Mouse (Mus musculus): Measurements from ENCODE around the gene Sirpb1c. TPM values are rescaled to one million over a fixed set of nuclear protein-coding genes. Genes with fewer than 3 reads are reported as not detected.
"Not testable (repeated sequence)": the region's sequence is repeated elsewhere in the genome, so short reads cannot be mapped to it uniquely, and the experiment has no call there.

Gene Sirpb1c
- not detected in 2 replicates for polyA plus RNA-seq (2011; ENCODE audit: insufficient read depth, insufficient read length, low read depth, missing spikeins)

DNA sequence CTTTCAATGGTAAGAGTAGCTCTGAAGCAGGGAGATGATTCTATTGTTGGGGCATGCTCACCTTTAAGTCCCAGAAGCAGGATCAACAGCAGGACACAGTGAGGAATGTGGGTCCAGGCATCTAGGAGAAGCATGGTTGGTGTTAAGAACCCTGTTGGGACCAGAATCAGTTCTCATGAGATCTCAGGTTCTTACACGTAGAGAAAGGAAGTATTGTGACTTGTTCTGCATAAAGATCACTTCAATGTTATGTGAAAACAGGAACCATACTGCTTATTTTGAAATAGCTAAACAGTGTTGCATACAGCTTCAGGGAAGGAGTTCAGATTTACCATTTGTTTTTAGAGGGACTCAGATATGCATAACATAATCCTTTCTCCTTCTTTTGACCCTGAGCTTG lies at the start of gene Sirpb1c:
Sirpb1c (minus strand) TSS at position 249 of the 400 bp plus-strand sequence.
- not testable (repeated sequence) for H3K9ac ChIP-seq (ENCODE audit: low read depth, poor library complexity, severe bottlenecking); H3K36me3 ChIP-seq (ENCODE audit: control insufficient read depth, insufficient read depth, low read length, poor library complexity, severe bottlenecking); H3K9me3 ChIP-seq (replicated peaks; ENCODE audit: control insufficient read depth, insufficient read depth, low read length, poor library complexity, severe bottlenecking); H3K4me1 ChIP-seq (ENCODE audit: control insufficient read depth, insufficient read depth, low read length); H3K27ac ChIP-seq (ENCODE audit: insufficient read depth, low read length); H3K27me3 ChIP-seq (ENCODE audit: control insufficient read depth, insufficient read depth, low read length, poor library complexity, severe bottlenecking); H3K4me3 ChIP-seq (ENCODE audit: low read depth, low read length)

GRCm38 (mm10) chr3:15886380-15886779 lies 38.1 kb upstream of the Sirpb1c start:
- no peak for TF ChIP-seq EP300 (IDR thresholded peaks at IDR 0.05; ENCODE audit: insufficient read depth, low read depth, low read length)
- TF ChIP-seq CTCF (IDR thresholded peaks at IDR 0.05; ENCODE audit: low read depth, low read length): no peak
- no peak for TF ChIP-seq POLR2A (IDR thresholded peaks at IDR 0.05; ENCODE audit: insufficient read depth, low read length)
- no peaks in the 10 kb centered on the region for H3K36me3 ChIP-seq (ENCODE audit: control insufficient read depth, insufficient read depth, low read length, poor library complexity, severe bottlenecking)
- H3K4me1 ChIP-seq (ENCODE audit: control insufficient read depth, insufficient read depth, low read length): no peaks in the 10 kb centered on the region
- H3K9ac ChIP-seq (ENCODE audit: low read depth, poor library complexity, severe bottlenecking): no peak overlapping the region
- no peak overlapping the region for H3K4me3 ChIP-seq (ENCODE audit: low read depth, low read length)
- H3K9me3 ChIP-seq (replicated peaks; ENCODE audit: control insufficient read depth, insufficient read depth, low read length, poor library complexity, severe bottlenecking): no peaks in the 10 kb centered on the region
- H3K27ac ChIP-seq (ENCODE audit: insufficient read depth, low read length): no peak overlapping the region
- no peaks in the 10 kb centered on the region for H3K27me3 ChIP-seq (ENCODE audit: control insufficient read depth, insufficient read depth, low read length, poor library complexity, severe bottlenecking)

DNA sequence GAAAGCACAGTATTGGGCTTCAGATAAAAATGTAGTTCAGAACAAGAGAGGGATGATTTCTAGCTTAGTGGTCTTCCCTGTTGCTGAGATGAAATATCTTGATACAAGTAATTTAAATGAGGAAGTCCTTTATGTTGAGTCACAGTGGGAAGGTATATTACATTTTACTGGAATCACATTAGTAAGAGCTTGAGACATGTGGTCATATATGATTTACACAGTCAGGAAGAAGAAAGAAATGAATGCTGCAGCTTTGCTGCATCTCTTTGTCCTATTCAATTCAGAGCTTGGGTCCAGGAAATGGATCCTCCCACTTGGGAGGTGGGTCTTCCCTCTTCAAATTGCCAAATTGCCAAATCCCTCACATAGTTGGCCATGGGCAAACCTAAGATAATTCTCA lies 7.4 kb upstream of the Sirpb1c start:
- H3K9me3 ChIP-seq (replicated peaks; ENCODE audit: control insufficient read depth, insufficient read depth, low read length, poor library complexity, severe bottlenecking); H3K27ac ChIP-seq (ENCODE audit: insufficient read depth, low read length); H3K4me1 ChIP-seq (ENCODE audit: control insufficient read depth, insufficient read depth, low read length); H3K4me3 ChIP-seq (ENCODE audit: low read depth, low read length); H3K9ac ChIP-seq (ENCODE audit: low read depth, poor library complexity, severe bottlenecking); H3K36me3 ChIP-seq (ENCODE audit: control insufficient read depth, insufficient read depth, low read length, poor library complexity, severe bottlenecking); H3K27me3 ChIP-seq (ENCODE audit: control insufficient read depth, insufficient read depth, low read length, poor library complexity, severe bottlenecking): not testable (repeated sequence)

GRCm38 (mm10) chr3:15849922-15850321 lies 1.6 kb upstream of the Sirpb1c start:
- H3K36me3 ChIP-seq (ENCODE audit: control insufficient read depth, insufficient read depth, low read length, poor library complexity, severe bottlenecking): no peaks in the 10 kb centered on the region

GRCm38 (mm10) chr3:15847332-15848047 lies 838 bp downstream of the Sirpb1c start:
- Histone ChIP-seq H3K9ac (ENCODE audit: low read depth, poor library complexity, severe bottlenecking) (no peak overlapping the region), H3K27me3 (ENCODE audit: control insufficient read depth, insufficient read depth, low read length, poor library complexity, severe bottlenecking) (no peaks in the 10 kb centered on the region), H3K4me1 (ENCODE audit: control insufficient read depth, insufficient read depth, low read length) (no peaks in the 10 kb centered on the region), H3K36me3 (ENCODE audit: control insufficient read depth, insufficient read depth, low read length, poor library complexity, severe bottlenecking) (no peaks in the 10 kb centered on the region), H3K27ac (ENCODE audit: insufficient read depth, low read length) (no peak overlapping the region), H3K4me3 (ENCODE audit: low read depth, low read length) (no peak overlapping the region), H3K9me3 (replicated peaks; ENCODE audit: control insufficient read depth, insufficient read depth, low read length, poor library complexity, severe bottlenecking) (no peaks in the 10 kb centered on the region)
- TF ChIP-seq EP300 (IDR thresholded peaks at IDR 0.05; ENCODE audit: insufficient read depth, low read depth, low read length) (no peak), CTCF (IDR thresholded peaks at IDR 0.05; ENCODE audit: low read depth, low read length) (no peak), POLR2A (IDR thresholded peaks at IDR 0.05; ENCODE audit: insufficient read depth, low read length) (no peak)

More at GRCm38 (mm10) chr3:15849922-15850321, 1.6 kb upstream of the Sirpb1c start:
- no peak for TF ChIP-seq EP300 (IDR thresholded peaks at IDR 0.05; ENCODE audit: insufficient read depth, low read depth, low read length)
- no peaks in the 10 kb centered on the region for H3K27me3 ChIP-seq (ENCODE audit: control insufficient read depth, insufficient read depth, low read length, poor library complexity, severe bottlenecking)
- no peaks in the 10 kb centered on the region for H3K4me1 ChIP-seq (ENCODE audit: control insufficient read depth, insufficient read depth, low read length)
- H3K4me3 ChIP-seq (ENCODE audit: low read depth, low read length): no peak overlapping the region
- H3K9me3 ChIP-seq (replicated peaks; ENCODE audit: control insufficient read depth, insufficient read depth, low read length, poor library complexity, severe bottlenecking): no peaks in the 10 kb centered on the region
- H3K9ac ChIP-seq (ENCODE audit: low read depth, poor library complexity, severe bottlenecking): no peak overlapping the region
- H3K27ac ChIP-seq (ENCODE audit: insufficient read depth, low read length): no peak overlapping the region

- H3K9ac ChIP-seq (ENCODE audit: low read depth, poor library complexity, severe bottlenecking); H3K36me3 ChIP-seq (ENCODE audit: control insufficient read depth, insufficient read depth, low read length, poor library complexity, severe bottlenecking): not testable (repeated sequence)
Measured at GRCm38 (mm10) chr3:15773642-15774041, 74.7 kb downstream of the Sirpb1c start.

More at GRCm38 (mm10) chr3:15773642-15774041, 74.7 kb downstream of the Sirpb1c start:
- not testable (repeated sequence) for H3K4me3 ChIP-seq (ENCODE audit: low read depth, low read length); H3K27me3 ChIP-seq (ENCODE audit: control insufficient read depth, insufficient read depth, low read length, poor library complexity, severe bottlenecking); H3K9me3 ChIP-seq (replicated peaks; ENCODE audit: control insufficient read depth, insufficient read depth, low read length, poor library complexity, severe bottlenecking); H3K4me1 ChIP-seq (ENCODE audit: control insufficient read depth, insufficient read depth, low read length); H3K27ac ChIP-seq (ENCODE audit: insufficient read depth, low read length)

Other genes starting within 250 kb of the Sirpb1c start
- gene Gm5150, start 157.9 kb upstream of the Sirpb1c start, polyA plus RNA-seq (2011; ENCODE audit: insufficient read depth, insufficient read length, low read depth, missing spikeins): not detected in 2 replicates

Data from ES-Bruce4 (cell line).